Mouse (Mus musculus): Measurements from ENCODE around the gene Ptprd.

- TF ChIP-seq CTCF (IDR thresholded peaks at IDR 0.05; ENCODE audit: control insufficient read depth, insufficient read depth, low read length) (no peak), POLR2A (IDR thresholded peaks at IDR 0.05; ENCODE audit: borderline replicate concordance, control insufficient read depth, low read depth, low read length) (no peak)
Observed at GRCm38 (mm10) chr4:76660146-76660545, 1551.6 kb downstream of the Ptprd start.
